Mouse (Mus musculus): ENCODE results near the gene March5. TPM values are rescaled to one million over a fixed set of nuclear protein-coding genes. Genes with fewer than 3 reads are reported as not detected.

The March5 gene
- polyA plus RNA-seq, 1 experiment = 55.7 TPM

GRCm38 (mm10) chr19:37242707-37243106, 35.4 kb downstream of the March5 start:
- Histone ChIP-seq H3K79me2 (ENCODE audit: control insufficient read depth, insufficient read depth) (no peaks in the 10 kb centered on the region), H3K4me3 (ENCODE audit: insufficient read depth, poor library complexity, severe bottlenecking) (no peak overlapping the region), H3ac (ENCODE audit: control insufficient read depth, insufficient read length, low read depth) (no peak overlapping the region), H3K79me3 (ENCODE audit: low read depth) (no peaks in the 10 kb centered on the region), H3K27me3 (ENCODE audit: control insufficient read depth, insufficient read depth, insufficient read length) (no peaks in the 10 kb centered on the region), H3K36me3 (ENCODE audit: control insufficient read depth, insufficient read depth) (no peaks in the 10 kb centered on the region)
- TF ChIP-seq USF1 (IDR thresholded peaks at IDR 0.05; ENCODE audit: low read depth) (no peak), CTCF (IDR thresholded peaks at IDR 0.05; ENCODE audit: control insufficient read depth, insufficient read depth, insufficient read length) (no peak), CEBPB (IDR thresholded peaks at IDR 0.05; ENCODE audit: low read depth) (no peak), MYOG (IDR thresholded peaks at IDR 0.05; ENCODE audit: control insufficient read depth, extremely low read depth, insufficient read length) (no peak), FOSL1 (IDR thresholded peaks at IDR 0.05; ENCODE audit: insufficient read depth, low read length, poor library complexity, severe bottlenecking) (no peak), MAX (IDR thresholded peaks at IDR 0.05) (no peak), MYOD1 (IDR thresholded peaks at IDR 0.05; ENCODE audit: control insufficient read depth, insufficient read length, low read depth) (no peak)

- Histone ChIP-seq H3ac (ENCODE audit: control insufficient read depth, insufficient read length, low read depth) (no peak overlapping the region), H3K79me2 (ENCODE audit: control insufficient read depth, insufficient read depth) (no peaks in the 10 kb centered on the region), H3K27me3 (ENCODE audit: control insufficient read depth, insufficient read depth, insufficient read length) (no peaks in the 10 kb centered on the region), H3K4me3 (ENCODE audit: insufficient read depth, poor library complexity, severe bottlenecking) (no peak overlapping the region), H3K36me3 (ENCODE audit: control insufficient read depth, insufficient read depth) (no peaks in the 10 kb centered on the region), H3K79me3 (ENCODE audit: low read depth) (no peaks in the 10 kb centered on the region)
- TF ChIP-seq CEBPB (IDR thresholded peaks at IDR 0.05; ENCODE audit: low read depth) (no peak), MYOD1 (IDR thresholded peaks at IDR 0.05; ENCODE audit: control insufficient read depth, insufficient read length, low read depth) (no peak), MAX (IDR thresholded peaks at IDR 0.05) (no peak), MYOG (IDR thresholded peaks at IDR 0.05; ENCODE audit: control insufficient read depth, extremely low read depth, insufficient read length) (no peak), USF1 (IDR thresholded peaks at IDR 0.05; ENCODE audit: low read depth) (no peak), FOSL1 (IDR thresholded peaks at IDR 0.05; ENCODE audit: insufficient read depth, low read length, poor library complexity, severe bottlenecking) (no peak), CTCF (IDR thresholded peaks at IDR 0.05; ENCODE audit: control insufficient read depth, insufficient read depth, insufficient read length) (no peak)
These were observed 39.5 kb downstream of the March5 start for GRCm38 (mm10) chr19:37246859-37247258.

GRCm38 (mm10) chr19:37248199-37248598, 40.9 kb downstream of the March5 start:
- H3K79me2 ChIP-seq (ENCODE audit: control insufficient read depth, insufficient read depth) = no peaks in the 10 kb centered on the region
- no peaks in the 10 kb centered on the region for H3K36me3 ChIP-seq (ENCODE audit: control insufficient read depth, insufficient read depth)
- no peaks in the 10 kb centered on the region for H3K79me3 ChIP-seq (ENCODE audit: low read depth)
- no peak overlapping the region for H3K4me3 ChIP-seq (ENCODE audit: insufficient read depth, poor library complexity, severe bottlenecking)
- H3K27me3 ChIP-seq (ENCODE audit: control insufficient read depth, insufficient read depth, insufficient read length) = no peaks in the 10 kb centered on the region
- TF ChIP-seq CTCF (IDR thresholded peaks at IDR 0.05; ENCODE audit: control insufficient read depth, insufficient read depth, insufficient read length) = no peak
- no peak for TF ChIP-seq MYOD1 (IDR thresholded peaks at IDR 0.05; ENCODE audit: control insufficient read depth, insufficient read length, low read depth)
- no peak for TF ChIP-seq FOSL1 (IDR thresholded peaks at IDR 0.05; ENCODE audit: insufficient read depth, low read length, poor library complexity, severe bottlenecking)
- TF ChIP-seq CEBPB (IDR thresholded peaks at IDR 0.05; ENCODE audit: low read depth) = no peak
- no peak for TF ChIP-seq USF1 (IDR thresholded peaks at IDR 0.05; ENCODE audit: low read depth)
- no peak for TF ChIP-seq MYOG (IDR thresholded peaks at IDR 0.05; ENCODE audit: control insufficient read depth, extremely low read depth, insufficient read length)
- TF ChIP-seq MAX (IDR thresholded peaks at IDR 0.05) = no peak
- no peak overlapping the region for H3ac ChIP-seq (ENCODE audit: control insufficient read depth, insufficient read length, low read depth)

GRCm38 (mm10) chr19:37252104-37252503, 44.8 kb downstream of the March5 start:
- Histone ChIP-seq H3K79me2 (ENCODE audit: control insufficient read depth, insufficient read depth) (no peaks in the 10 kb centered on the region), H3K4me3 (ENCODE audit: insufficient read depth, poor library complexity, severe bottlenecking) (no peak overlapping the region)
- no peak for TF ChIP-seq MAX (IDR thresholded peaks at IDR 0.05)
- no peak for TF ChIP-seq USF1 (IDR thresholded peaks at IDR 0.05; ENCODE audit: low read depth)
- no peak for TF ChIP-seq FOSL1 (IDR thresholded peaks at IDR 0.05; ENCODE audit: insufficient read depth, low read length, poor library complexity, severe bottlenecking)
- TF ChIP-seq MYOD1 (IDR thresholded peaks at IDR 0.05; ENCODE audit: control insufficient read depth, insufficient read length, low read depth) = no peak
- TF ChIP-seq CTCF (IDR thresholded peaks at IDR 0.05; ENCODE audit: control insufficient read depth, insufficient read depth, insufficient read length) = no peak
- no peak for TF ChIP-seq CEBPB (IDR thresholded peaks at IDR 0.05; ENCODE audit: low read depth)
- no peak for TF ChIP-seq MYOG (IDR thresholded peaks at IDR 0.05; ENCODE audit: control insufficient read depth, extremely low read depth, insufficient read length)

GRCm38 (mm10) chr19:37255321-37255720, 48.0 kb downstream of the March5 start:
- TF ChIP-seq CTCF (IDR thresholded peaks at IDR 0.05; ENCODE audit: control insufficient read depth, insufficient read depth, insufficient read length) (no peak), FOSL1 (IDR thresholded peaks at IDR 0.05; ENCODE audit: insufficient read depth, low read length, poor library complexity, severe bottlenecking) (no peak), MYOG (IDR thresholded peaks at IDR 0.05; ENCODE audit: control insufficient read depth, extremely low read depth, insufficient read length) (no peak), MYOD1 (IDR thresholded peaks at IDR 0.05; ENCODE audit: control insufficient read depth, insufficient read length, low read depth) (no peak), MAX (IDR thresholded peaks at IDR 0.05) (no peak), CEBPB (IDR thresholded peaks at IDR 0.05; ENCODE audit: low read depth) (peak; percentile 85)
- Histone ChIP-seq H3ac (ENCODE audit: control insufficient read depth, insufficient read length, low read depth) (no peak overlapping the region), H3K79me2 (ENCODE audit: control insufficient read depth, insufficient read depth) (no peaks in the 10 kb centered on the region), H3K27me3 (ENCODE audit: control insufficient read depth, insufficient read depth, insufficient read length) (no peaks in the 10 kb centered on the region), H3K79me3 (ENCODE audit: low read depth) (no peaks in the 10 kb centered on the region), H3K4me3 (ENCODE audit: insufficient read depth, poor library complexity, severe bottlenecking) (no peak overlapping the region), H3K36me3 (ENCODE audit: control insufficient read depth, insufficient read depth) (no peaks in the 10 kb centered on the region)

More at GRCm38 (mm10) chr19:37252104-37252503, 44.8 kb downstream of the March5 start:
- no peaks in the 10 kb centered on the region for H3K36me3 ChIP-seq (ENCODE audit: control insufficient read depth, insufficient read depth)
- no peaks in the 10 kb centered on the region for H3K79me3 ChIP-seq (ENCODE audit: low read depth)
- no peaks in the 10 kb centered on the region for H3K27me3 ChIP-seq (ENCODE audit: control insufficient read depth, insufficient read depth, insufficient read length)
- H3ac ChIP-seq (ENCODE audit: control insufficient read depth, insufficient read length, low read depth) = no peak overlapping the region

GRCm38 (mm10) chr19:37262389-37262788, 55.0 kb downstream of the March5 start:
- no peaks in the 10 kb centered on the region for H3K79me2 ChIP-seq (ENCODE audit: control insufficient read depth, insufficient read depth)
- TF ChIP-seq MAX (IDR thresholded peaks at IDR 0.05) (peak; percentile 62), CEBPB (IDR thresholded peaks at IDR 0.05; ENCODE audit: low read depth) (no peak), CTCF (IDR thresholded peaks at IDR 0.05; ENCODE audit: control insufficient read depth, insufficient read depth, insufficient read length) (no peak), FOSL1 (IDR thresholded peaks at IDR 0.05; ENCODE audit: insufficient read depth, low read length, poor library complexity, severe bottlenecking) (peak; percentile 47), USF1 (IDR thresholded peaks at IDR 0.05; ENCODE audit: low read depth) (no peak), MYOD1 (IDR thresholded peaks at IDR 0.05; ENCODE audit: control insufficient read depth, insufficient read length, low read depth) (no peak)
- no peaks in the 10 kb centered on the region for H3K27me3 ChIP-seq (ENCODE audit: control insufficient read depth, insufficient read depth, insufficient read length)
- H3K4me3 ChIP-seq (ENCODE audit: insufficient read depth, poor library complexity, severe bottlenecking) = no peak overlapping the region
- no peaks in the 10 kb centered on the region for H3K36me3 ChIP-seq (ENCODE audit: control insufficient read depth, insufficient read depth)
- no peaks in the 10 kb centered on the region for H3K79me3 ChIP-seq (ENCODE audit: low read depth)
- no peak overlapping the region for H3ac ChIP-seq (ENCODE audit: control insufficient read depth, insufficient read length, low read depth)
